Mouse (Mus musculus) cerebellum, adult 11-12 months (tissue): ENCODE measurements around the gene Aldh3b3.
A peak's percentile ranks its signal among the peaks of the same experiment; 100 is the strongest.

ENCODE experiments used
- DNase-seq: peaks from one replicate; pipeline ENCODE4 v3.0.0; 2022

The Aldh3b3 gene

DNA sequence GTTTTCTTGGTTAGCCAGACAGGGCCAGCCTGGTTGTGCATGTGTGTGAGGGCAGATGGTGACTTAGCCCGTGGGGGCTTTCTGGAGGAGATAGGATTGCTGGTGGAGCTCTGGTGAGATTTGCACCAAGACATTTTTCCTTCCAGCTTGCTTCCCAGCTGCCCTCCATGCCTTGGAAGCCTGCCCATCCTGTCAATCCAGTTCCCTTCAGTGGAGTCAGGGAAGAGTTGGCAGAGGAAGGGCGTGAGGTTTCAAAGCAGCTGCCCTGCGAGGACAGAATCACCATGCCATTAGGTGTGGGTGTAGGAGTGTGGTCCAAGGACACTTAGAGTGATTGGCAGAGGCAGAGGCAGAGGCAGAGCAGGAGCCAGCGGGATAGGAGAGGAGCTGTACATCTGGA lies at the start of gene Aldh3b3:
Gene Aldh3b3, plus strand, starts transcription at position 176 of the 400 bp plus-strand sequence.
- DNase-seq: no peak

DNA sequence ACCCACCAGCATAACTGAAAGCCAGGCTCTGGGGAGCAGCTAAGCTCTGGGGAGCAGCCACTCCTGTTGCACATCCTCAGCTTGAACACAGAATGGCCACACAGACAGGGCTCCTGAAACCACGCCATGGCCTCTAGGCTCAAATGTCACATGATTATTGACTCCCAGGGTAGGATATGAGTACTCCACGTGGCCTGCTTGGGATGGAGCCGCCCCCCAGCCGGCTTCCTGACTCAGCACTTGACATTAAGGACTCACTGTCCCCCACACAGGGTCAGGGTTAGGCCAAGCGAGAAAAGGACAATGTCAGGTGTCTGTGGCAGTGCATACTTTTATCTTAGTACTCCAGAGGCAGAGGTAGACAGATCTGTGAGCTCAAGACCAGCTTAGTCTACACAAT lies 48.2 kb upstream of the Aldh3b3 start:
- DNase-seq: no peak

DNA sequence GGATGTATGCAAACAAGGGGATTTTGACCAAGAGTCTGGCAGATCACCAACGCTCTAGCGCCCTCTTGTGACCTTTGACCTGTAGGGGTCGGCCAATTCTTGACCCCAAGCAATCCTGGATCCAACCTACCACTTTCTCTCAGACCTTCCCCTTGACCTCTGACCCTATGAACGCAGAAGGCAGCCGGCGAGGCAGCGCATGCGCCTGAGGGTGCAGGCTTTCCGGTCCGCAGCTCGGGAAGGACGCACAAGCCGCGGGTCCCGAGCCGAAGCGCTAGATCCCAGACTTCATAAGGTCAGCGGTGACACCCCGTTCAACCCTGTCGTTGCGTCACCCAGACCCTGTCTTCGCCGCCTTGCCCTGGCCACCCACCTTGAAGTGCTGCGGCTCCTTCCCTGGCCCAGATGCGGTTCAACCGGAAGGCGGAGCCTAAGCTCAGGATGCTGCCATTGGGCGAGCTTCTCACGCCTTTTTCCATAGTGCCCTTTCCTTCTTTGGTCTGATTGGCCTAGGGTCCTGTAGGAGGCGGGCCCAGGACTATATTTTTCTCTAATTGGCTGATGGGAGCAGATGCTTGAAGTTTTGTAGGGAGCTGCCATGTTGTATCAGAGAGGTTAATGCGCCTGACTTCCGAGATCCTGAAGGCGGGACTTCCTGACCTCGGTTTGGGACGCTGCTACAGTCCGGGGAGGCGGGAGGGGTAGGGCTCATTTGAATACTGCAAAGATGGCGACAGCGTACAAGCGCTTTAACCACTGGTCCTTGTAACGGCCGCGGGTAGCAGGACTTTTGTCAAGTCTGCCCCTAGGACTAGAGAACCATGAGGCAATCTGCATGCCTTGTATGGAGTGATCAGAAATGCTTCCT lies 45.9 kb upstream of the Aldh3b3 start, which contains the start of gene Ndufs8:
Gene Ndufs8, minus strand, starts transcription at position 438 of the 868 bp plus-strand sequence.
- DNase-seq: peak; percentile 97

- DNase-seq: no peak
Measured at GRCm38 (mm10) chr19:3913692-3914091, 44.8 kb upstream of the Aldh3b3 start.

- DNase-seq: no peak
Measured at GRCm38 (mm10) chr19:3914535-3914934, 43.9 kb upstream of the Aldh3b3 start.

GRCm38 (mm10) chr19:3916727-3917126 lies 41.7 kb upstream of the Aldh3b3 start:
- no peak for DNase-seq

DNA sequence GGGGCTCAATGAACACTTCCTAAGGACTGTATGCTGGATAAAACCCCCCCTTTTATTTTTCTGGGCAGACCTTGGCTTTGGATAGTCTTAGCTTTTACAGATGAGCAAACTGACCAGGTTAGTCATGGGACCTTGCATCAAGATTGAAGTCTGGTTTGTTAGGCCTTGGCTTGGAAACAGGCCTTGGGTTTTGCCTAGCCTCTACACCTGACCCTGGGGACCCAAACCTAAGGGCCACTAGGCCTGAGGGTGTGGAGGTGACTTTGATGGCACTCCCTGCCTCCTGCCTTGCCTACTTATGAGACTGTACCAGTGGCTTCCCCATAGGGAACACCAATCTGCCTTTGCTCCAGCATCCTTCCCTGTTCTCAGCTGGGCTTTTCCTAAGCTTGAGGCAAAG lies 38.5 kb upstream of the Aldh3b3 start:
- DNase-seq: no peak

- DNase-seq: no peak
Measured at GRCm38 (mm10) chr19:3922661-3923371, 35.6 kb upstream of the Aldh3b3 start.

DNA sequence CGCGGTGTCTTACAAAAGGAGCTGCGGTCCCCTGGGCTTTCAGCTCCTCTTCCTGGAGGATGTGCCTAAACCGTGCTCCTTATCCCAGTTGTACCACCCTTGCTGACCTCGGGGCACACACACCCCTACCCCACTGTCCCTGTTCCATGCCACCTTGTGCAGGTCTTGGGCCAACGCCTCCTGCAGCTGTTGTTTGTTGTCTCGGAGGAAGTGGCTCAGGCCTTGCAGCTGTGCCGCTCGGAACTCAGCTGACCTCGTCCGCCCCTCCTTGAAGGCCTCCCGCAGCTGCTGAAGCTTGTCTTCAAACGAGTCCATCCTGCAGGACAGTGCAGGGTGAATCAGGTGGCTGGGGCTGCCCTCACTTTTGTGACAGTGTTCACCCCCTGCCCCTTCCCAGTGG lies 34.9 kb upstream of the Aldh3b3 start:
- no peak for DNase-seq

DNA sequence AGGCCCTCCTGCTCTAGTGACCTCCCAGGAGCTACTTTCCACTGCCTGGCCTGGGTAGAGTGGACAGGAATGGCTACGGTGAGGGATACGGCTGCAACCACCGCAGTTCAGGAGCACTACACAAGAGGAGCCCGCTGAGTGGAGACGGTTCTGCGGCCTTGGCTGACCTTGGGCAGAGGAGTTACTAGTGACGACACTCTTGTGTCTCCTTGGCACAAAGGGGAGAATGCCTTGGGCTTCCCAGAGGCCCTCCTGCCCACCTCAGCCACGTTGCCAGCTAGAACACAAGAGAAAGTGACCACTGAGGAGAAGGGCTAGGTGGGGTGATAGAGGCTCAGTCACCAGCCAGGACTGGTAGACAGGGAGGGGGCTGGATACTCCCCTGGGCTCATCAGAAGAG lies 34.3 kb upstream of the Aldh3b3 start:
- DNase-seq: no peak

DNA sequence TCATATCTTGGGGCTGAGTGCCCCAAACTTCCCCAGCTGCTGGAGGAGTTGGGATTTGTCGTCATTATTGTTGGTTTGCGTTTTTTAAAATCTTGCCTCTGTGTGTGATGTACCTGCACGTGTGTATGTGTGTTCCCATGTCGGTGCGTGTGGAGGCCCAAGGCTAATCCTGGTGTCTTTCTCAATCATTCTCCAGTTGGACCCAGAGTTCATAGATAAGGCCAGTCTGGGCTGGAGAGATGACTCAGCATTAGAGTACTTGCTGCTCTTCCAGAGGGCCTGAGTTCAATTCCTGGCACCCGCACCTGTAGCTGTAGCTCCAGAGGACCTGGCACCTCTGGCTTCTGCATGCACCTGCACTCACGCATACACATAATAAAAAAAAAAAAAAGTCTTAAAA lies 33.6 kb upstream of the Aldh3b3 start:
- no peak for DNase-seq

DNA sequence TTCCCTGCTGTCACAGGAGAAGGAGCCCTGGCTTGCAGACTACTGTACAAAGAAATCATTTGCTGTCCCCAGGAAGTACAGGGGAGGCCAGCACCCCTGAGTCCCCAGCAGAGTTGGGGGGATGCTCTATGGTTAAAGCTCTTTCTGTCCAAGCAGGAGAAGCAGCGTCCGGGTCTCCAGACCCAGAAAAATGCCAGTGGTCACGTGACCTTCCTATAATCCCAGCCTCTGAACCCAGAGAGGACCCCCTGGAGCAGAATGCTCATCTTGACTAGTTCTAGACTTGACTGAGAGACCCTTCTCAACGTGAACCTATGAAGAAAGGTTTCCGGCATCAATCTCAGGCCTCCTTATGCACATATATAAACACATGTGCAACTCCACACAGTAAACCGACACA lies 32.6 kb upstream of the Aldh3b3 start:
- no peak for DNase-seq

GRCm38 (mm10) chr19:3926279-3926678 lies 32.2 kb upstream of the Aldh3b3 start:
- peak; percentile 76 for DNase-seq

DNA sequence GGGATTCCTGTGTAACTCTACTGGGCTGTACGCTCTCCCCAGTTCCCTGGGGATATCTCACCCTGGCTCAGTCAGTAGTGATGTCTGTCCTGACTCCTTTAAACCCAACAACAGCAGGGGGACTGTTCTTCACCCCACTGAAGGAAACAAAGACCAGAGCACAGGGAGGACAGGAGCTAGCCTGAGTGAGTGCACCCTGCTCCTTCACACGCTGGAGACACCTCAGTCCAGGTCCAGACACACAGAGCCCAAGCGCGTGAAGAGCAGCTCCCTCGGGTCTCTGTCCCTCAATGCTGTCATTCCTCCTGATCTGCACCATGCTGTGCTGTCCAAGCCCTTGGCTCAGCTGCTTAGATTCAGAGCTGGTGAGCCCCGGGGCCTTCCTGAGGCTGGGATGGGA lies 31.8 kb upstream of the Aldh3b3 start:
- DNase-seq: no peak

DNA sequence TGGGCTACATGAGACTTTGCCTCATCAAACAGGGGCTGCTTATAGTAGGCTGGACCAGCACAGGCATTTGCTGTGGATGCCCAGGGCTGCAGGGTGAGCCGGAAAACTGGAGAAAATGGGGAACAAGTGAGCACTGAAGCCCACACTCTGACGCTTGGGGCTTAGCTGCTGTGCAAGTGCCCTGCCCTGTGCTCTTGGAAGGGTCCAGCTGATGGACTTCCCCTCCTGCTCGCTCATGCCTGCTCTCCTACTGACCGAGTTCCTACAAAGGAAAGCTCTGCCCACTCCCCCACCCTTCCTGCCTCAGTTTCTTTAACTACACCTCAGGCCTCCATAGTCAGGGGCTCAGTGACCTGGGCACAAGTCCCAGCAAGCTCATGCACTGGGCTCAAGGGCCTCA lies 30.5 kb upstream of the Aldh3b3 start:
- DNase-seq: no peak

- no peak for DNase-seq
Measured at GRCm38 (mm10) chr19:3928779-3929178, 29.7 kb upstream of the Aldh3b3 start.

DNA sequence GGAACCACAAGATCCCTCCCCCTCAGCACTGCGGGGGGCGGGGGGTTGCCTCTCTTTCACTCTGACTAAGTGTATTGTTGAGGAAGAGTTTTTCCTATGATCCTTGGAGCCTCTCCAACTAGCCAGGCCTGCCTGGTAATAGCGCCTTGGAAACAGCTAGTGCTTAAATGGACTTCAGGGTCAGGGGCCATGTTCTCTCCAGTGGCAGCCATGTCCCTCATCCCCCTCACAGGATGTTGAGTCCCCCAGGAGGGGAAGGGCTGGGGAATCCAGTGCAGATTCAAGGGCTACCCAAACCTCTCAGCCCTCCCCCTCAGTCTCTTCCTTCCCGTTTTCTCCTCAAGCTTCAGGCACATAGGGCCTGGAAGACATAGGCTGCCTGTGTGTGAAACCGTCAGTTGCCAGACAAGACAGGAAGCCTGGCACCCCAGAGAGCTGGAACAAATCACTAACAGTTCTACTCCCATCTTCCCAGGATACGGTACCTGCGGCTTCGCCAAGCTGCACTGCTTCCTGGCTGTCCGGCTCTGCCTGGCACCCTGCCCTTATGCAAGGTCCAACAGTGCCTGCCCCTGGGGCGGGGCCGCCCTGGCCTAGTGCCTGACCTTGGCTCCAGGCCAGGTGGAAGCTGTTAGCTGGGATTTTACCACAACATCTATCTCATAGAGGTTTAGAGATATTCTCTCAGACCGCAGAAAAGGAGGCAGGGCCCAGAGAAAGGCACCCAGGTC lies 29.1 kb upstream of the Aldh3b3 start, which contains the start of gene Aldh3b1:
Gene Aldh3b1, minus strand, starts transcription at position 598 of the 731 bp plus-strand sequence.
- DNase-seq: peak; percentile 92

GRCm38 (mm10) chr19:3930262-3931057 lies 28.0 kb upstream of the Aldh3b3 start:
- DNase-seq: peak; percentile 48

GRCm38 (mm10) chr19:3931716-3932115 lies 26.7 kb upstream of the Aldh3b3 start:
- peak; percentile 17 for DNase-seq

GRCm38 (mm10) chr19:3935032-3935895 lies 23.2 kb upstream of the Aldh3b3 start, which contains the start of gene Unc93b1:
Unc93b1 (plus strand) TSS chr19:3935186.
- DNase-seq: no peak
